Mouse (Mus musculus) heart, embryonic 16.5 days (tissue): ENCODE data around the gene Foxd3. TPM values are rescaled to one million over a fixed set of nuclear protein-coding genes. Genes with fewer than 3 reads are reported as not detected.

Experiments
- microRNA-seq: library from miRNA; unstranded; fragments of <30 nt; microRNA quantifications from one replicate; pipeline ENCODE4, GENCODE M21; 2017
- polyA plus RNA-seq: library from polyadenylated mRNA; unstranded; fragments of >200 nt; fragmentation: Nextera tagmentation; extraction: Ambion mirVana; gene quantifications from 2 replicates; pipeline ENCODE4 v1.2.1, GENCODE M21; 2015

Gene Foxd3
- polyA plus RNA-seq, 1 experiment from 2014 or later = 0.08 TPM

Small RNAs within 50 kb of the gene (microRNA-seq; reads per million reads assigned to microRNA genes)
- gene Gm23366 = not detected

Other genes with a start within 250 kb of the Foxd3 start
- gene Alg6, start 59.4 kb downstream of the Foxd3 start, polyA plus RNA-seq = 9.2 and 10.1 TPM in 2 replicates
- 7.4 and 8.0 TPM in 2 replicates for gene Efcab7, start 172.9 kb downstream of the Foxd3 start, polyA plus RNA-seq